Mouse (Mus musculus): ENCODE results near the gene Htr2a.

Gene Htr2a

DNA sequence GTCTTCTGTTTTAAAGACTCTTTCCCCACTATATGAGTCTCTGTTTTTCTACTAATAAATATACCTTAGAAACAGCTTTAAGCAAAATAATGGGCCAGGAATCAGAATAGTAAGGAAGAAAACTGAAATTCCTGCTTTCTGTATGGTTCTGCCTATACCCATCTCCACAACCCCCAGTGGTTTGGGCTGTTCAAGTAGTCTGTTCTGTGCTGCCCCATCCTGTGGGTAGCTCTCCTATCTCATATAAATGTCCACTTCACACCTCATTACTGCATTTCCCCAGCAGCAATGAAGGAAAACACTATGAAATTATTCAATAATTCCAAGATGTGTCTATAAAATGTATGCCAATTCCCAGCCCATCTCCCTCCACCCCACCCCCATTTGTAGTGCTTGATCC is 56.8 kb downstream of the Htr2a start:
- no peak for DNase-seq (ENCODE audit: low spot score in 2 of 2)

DNA sequence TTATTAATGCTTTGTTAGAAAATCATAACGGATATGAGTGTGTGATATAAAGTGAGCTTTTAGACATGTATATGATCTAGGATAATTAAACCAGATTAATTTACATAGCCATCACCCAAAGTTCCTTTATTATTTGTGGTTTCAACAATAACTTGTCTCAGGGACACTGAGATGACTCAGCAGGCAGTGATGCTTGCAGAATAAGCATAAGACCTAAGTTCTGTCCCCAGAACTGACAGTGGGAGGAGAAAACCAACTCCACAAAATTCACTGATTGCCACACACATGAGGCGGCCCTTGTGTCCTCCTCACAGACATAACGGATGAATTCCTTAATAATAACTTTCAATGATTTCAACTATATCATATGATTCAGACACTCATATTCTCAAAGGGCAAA is 58.6 kb downstream of the Htr2a start:
- no peak for DNase-seq (ENCODE audit: low spot score in 2 of 2)

GRCm38 (mm10) chr14:74703930-74704329 is 63.3 kb downstream of the Htr2a start:
- DNase-seq (ENCODE audit: low spot score in 2 of 2): no peak

DNA sequence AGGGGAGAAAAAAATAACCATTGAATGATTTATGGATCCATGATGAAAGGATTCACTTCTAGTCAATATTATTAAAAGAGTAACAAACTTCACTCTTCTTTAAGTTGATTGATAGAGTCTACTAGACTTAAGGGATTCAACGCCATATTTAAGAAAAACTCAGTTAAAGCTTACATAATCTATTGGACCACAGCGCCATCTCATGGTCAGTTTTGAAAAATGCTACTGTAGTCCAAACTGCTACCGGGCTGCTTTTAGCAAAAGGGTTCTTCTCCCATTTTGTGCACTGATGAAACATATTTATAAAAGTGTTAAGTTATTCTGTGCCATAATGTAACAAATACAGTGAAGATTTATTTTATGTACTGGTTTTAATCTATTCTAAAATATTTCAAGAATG is 68.4 kb downstream of the Htr2a start:
- peak in 1 of 2 experiments; percentile 63 for DNase-seq (ENCODE audit: low spot score in 2 of 2)

- no peak for DNase-seq (ENCODE audit: low spot score in 2 of 2)
These were observed 82.9 kb downstream of the Htr2a start for GRCm38 (mm10) chr14:74723541-74723940.

DNA sequence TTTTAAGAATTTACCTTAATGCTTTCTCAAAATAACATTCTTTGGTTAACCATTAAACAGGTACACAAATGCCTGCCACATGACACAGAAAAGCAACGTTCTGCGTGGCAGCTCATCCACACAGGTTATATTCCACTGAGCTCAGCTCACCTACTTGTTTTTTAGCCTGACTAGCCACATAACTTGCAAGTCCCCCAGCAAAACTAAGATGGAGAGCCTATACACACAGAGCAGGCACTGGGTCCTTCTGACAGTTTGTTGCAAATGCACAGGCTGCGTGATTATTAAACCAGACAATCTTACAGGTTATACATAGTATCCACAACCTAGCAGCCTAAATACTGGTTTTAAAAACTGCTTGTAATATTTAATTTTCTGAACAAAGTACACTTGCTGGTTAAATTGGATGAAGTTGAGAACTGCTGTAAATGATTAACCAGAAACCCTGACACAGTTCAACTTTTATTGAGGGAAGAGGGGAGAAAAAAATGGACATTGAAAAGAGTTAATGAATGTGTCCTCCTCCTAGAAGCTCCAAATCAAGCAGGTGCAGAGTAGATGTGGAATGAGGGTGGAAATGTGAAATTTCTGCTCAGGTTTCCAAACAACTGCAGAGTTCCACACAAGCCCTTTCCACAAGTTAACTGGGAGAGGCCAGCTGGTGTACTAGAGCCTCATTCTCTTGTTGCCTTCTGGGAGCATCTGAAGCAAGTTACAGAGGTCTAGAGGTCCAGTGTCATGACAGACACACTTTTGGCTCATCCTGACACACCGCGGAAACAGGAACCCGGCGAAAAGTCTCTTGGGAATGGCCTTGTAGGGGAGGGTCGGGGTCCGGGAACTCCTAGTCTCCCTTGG is 90.8 kb downstream of the Htr2a start:
- no peak for DNase-seq (ENCODE audit: low spot score in 2 of 2)

DNA sequence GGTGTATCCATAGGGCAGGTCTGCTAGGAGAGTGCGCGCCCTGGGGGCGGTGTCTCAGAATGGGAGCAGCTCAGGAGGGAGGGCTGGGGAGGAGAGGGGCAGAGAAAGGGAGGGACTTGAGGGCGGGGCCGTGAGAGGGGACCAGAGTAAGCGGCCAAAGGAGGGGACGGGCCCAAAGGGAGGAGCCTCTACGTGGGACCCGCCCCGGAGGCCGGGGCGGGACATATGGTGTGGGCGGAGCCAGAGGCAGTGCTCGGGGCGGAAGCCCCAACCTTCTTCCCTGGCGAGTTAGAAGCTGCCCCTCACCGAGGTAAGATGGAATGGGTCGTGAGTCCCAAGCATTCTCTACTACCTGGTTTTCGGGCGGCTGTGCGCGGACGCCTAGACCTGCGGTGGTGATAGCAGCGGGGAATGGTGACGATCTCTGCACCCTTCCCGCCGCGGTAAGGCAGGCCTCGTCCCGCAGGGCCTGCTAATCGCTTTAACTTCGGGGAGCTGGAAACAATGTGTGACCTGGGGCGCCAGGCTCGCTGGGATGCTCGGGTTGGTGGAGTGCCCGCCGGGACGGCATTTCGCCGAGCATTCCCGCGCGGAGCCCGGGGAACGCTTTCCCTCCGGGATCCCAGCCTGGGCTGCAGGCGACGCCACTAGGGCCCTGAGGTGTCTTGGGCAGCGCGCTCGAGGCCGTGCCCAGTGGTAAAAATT is 91.6 kb downstream of the Htr2a start, which contains the start of gene Esd:
Esd (plus strand) TSS at position 219 of the 705 bp plus-strand sequence.
- DNase-seq (ENCODE audit: low spot score in 2 of 2): peak; percentile 88 to 95

- no peak for DNase-seq (ENCODE audit: low spot score in 2 of 2)
These were observed 92.8 kb downstream of the Htr2a start for GRCm38 (mm10) chr14:74733397-74733796.

GRCm38 (mm10) chr14:74735471-74735870 is 94.8 kb downstream of the Htr2a start:
- no peak for DNase-seq (ENCODE audit: low spot score in 2 of 2)

DNA sequence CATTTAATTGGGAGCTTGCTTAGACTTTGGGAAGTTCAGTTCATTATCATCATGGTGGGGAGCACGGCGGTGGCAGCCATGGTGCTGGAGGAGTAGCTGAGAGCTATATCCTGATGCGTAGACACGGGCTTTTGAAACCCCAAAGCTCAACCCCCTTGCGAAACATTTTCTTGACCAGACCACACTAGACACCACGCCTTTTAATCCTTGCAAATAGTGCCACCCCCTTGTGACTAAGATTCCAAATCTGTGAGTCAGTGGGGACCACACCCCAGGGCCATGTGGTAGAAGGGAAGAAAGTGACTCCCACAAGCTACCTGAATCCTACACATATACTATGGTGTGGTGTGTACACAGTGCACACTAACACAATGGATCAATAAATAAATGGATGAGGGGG is 96.2 kb downstream of the Htr2a start:
- no peak for DNase-seq (ENCODE audit: low spot score in 2 of 2)
